Mouse (Mus musculus): ENCODE data around the gene Rad54l2. TPM values are rescaled to one million over a fixed set of nuclear protein-coding genes. Genes with fewer than 3 reads are reported as not detected.

Rad54l2 gene
- polyA plus RNA-seq (2012): 8.1 and 8.5 TPM in 2 replicates

DNA sequence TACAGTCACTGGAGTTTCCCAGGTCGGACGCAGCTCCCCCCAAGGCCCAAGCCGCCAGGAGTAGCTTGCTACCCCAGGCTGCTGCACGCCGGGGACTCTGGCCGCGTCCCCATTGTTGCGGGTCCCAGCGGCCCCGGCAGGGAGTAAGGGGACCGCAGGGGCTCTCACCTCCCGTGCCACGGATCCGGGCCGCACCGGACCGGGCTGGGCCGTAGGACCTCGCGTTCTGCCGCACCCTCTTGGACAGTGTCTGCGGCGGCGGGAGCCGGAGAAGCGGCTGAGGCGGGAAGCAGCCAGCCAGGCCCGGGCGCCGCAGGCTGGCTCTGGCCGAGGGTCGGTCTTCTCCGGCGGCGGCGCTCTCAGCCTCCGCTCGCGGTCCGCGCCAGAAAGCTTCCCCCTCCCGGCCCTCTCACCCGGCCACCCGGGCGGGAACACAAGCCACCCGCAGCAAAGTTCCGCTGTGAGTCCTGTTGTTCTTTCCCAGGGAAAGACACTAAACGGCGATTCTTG, at the start of gene Rad54l2:
TSS of gene Rad54l2 (minus strand) at position 383 of the 510 bp plus-strand sequence.
- TF ChIP-seq GATA1 (IDR thresholded peaks at IDR 0.05; ENCODE audit: low read length): no peak

DNA sequence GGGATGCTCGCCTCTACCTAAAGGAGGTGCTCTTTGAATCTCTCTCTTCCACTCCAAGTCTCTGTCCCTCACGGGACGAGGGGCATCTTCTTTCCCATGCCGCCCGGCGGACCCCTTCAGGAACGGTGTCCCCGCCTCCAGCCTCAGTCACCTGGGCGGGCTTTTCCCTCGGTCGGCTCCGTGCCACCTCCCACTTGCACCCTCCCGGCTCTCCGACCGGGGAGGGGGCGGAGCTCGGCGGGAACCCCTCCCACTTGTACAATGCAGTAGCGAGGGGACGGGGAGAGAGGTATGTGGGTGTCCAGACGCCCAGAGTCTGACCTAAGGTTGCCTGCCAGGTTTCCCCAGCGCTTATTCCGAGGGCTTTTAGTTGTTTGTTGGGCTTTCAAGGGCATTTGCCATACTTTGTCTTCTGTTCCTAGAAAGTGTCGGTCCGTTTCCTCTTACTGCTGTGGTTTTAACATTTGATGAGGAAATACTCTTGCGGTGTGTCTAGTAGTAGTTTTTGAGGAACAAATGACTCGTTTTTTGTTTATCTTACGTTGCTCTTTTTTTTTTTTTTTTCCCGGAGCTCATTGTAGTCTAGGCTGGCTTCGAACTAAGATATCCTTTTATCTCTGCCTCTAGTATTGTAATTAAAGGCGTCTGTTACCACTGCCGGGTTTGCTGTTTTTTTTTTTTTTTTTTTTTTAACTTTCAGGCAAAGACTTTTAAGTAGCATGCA, 33.5 kb upstream of the Rad54l2 start:
- no peak for TF ChIP-seq GATA1 (IDR thresholded peaks at IDR 0.05; ENCODE audit: low read length)

DNA sequence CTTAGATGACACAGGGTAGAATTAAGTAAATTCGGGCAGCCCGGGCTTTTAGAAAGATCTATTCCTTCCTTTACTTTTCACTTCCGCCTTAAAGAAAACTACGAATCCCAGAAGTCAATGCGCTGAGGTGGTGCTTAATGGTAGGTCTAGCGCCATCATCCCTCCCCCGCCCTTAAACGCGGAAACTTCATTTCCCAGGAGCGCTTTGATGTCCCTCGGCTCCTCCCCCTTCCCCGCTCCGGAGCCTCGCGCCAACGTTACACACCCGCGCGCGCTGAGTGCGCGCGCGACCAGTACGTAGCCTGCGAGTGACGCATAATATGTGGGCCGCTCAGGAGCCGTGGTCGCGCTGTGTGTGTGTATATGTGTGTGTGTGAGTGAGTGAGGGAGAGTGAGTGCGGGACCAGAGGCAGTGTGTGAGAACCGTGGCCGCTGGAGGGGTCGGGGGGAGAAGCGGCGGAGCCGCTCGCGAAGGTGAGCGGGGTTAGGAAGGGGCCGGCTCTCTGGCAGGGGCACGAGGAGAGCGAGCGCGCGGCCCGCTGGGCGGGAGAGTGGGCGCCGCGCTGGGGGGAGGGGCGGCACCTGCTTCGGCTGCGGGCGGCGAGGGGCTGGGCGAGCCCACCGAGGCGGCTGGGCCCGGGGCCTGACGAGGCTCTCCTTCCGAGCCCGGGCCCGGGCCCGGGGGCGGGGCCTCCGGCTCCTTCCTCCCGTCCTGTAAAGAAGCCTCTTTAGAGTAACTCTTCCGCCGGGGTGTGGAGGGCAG, 32.8 kb upstream of the Rad54l2 start, which contains the start of gene Dcaf1:
TSS of gene Dcaf1 (plus strand) at position 257 of the 763 bp plus-strand sequence.
- no peak for TF ChIP-seq GATA1 (IDR thresholded peaks at IDR 0.05; ENCODE audit: low read length)

DNA sequence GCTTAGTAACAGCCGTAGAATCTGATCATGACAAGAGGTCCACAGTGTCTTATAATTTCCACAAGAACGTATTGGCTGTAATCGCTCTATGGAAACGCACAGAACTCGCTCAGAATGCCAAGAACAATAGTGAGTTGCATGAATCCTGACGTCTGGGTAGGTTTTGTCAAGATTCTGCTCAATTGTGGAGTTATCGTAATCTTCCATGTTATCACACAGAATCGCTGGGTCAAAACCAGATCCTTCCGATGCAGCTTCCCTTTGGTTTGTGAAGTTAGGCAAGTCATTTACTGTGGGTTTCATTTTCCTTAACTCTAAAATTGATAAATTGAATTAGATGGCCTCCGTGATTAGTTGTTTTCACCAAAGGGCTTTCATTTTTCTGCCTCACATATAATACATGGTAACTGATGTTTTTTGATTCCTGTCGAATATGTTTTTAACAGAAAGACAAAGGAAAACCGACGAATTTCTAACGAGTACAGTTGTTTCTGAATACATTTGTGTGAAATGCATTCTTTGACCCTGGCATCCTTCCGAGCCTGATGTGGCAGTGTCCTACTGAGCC, 32.1 kb upstream of the Rad54l2 start:
- no peak for TF ChIP-seq GATA1 (IDR thresholded peaks at IDR 0.05; ENCODE audit: low read length)

DNA sequence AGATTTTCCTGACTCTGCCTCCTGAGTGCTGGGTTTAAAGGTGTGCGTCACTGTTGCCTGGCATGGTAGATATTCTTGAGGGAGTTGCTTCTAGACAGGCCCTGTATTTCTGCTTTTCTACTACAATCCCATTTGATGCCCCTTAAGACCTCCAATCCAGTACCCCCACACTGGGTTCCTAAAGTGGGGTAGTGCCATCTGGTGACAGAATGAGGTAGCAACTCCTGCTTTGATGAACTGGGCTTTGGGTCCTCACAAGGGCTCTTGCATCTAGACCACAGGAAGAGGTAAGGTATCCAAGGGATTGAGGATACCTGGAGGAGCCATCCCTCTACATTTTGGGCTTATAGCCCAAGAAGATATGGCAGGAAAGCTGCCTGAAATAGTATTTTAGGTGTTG, 30.2 kb upstream of the Rad54l2 start:
- no peak for TF ChIP-seq GATA1 (IDR thresholded peaks at IDR 0.05; ENCODE audit: low read length)

DNA sequence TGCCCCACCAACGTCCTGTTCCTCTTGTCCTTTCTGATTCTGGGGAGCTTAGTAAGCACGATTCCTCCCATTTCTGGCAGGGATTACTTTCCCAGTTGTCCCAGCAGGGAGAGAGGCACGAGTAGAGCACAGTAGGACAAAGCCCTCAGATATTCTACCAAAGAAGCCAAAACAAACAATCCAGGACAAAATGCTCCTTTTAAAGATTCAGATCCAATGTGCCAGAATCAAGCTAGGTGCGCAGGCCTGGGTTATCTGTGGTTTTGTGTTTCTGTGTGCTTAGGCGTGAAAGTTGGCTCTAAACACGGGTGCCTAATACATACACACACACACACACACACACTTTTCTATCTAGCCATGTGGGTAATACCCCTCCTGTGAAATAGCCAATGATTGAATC, 29.2 kb upstream of the Rad54l2 start:
- TF ChIP-seq GATA1 (IDR thresholded peaks at IDR 0.05; ENCODE audit: low read length): no peak

DNA sequence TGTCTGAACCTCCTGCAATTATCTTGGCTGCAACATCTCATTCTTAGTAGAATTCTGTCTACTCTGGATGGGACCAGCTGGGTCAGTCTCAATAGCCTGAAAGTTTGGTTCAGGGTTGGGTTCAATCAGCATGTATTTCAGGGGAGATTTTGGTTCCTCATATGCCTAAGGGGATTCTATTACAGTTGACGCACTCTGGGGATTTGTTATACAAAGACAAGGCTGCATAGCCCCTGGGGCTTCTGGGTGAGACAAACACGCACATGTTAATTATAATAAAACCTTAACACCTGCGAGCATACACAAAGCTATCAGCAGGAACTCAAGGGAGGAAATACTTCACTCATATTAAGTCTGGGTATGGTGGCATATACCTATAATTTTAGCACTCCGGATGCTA, 17.5 kb upstream of the Rad54l2 start:
- TF ChIP-seq GATA1 (IDR thresholded peaks at IDR 0.05; ENCODE audit: low read length): no peak

DNA sequence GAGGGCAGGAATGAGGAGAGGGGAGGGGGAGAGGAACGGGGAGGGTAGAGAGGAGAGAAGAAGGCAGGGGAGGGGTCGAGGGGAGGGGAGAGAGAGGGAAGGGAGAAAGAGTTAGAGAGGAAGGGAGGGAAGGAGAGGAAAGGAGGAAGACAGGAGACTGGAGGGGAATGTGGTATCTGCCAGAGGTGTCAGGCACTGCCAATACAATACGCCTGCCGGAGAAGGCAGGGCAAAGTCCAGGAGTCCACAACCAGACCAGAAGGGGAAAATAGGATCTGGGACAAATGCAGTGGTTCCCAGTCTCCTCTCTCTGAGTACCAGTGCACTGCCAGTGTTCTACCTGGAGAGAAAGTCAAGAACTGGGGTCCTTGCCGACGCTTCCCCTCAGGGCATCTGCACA, 1.8 kb upstream of the Rad54l2 start:
- TF ChIP-seq GATA1 (IDR thresholded peaks at IDR 0.05; ENCODE audit: low read length): no peak

DNA sequence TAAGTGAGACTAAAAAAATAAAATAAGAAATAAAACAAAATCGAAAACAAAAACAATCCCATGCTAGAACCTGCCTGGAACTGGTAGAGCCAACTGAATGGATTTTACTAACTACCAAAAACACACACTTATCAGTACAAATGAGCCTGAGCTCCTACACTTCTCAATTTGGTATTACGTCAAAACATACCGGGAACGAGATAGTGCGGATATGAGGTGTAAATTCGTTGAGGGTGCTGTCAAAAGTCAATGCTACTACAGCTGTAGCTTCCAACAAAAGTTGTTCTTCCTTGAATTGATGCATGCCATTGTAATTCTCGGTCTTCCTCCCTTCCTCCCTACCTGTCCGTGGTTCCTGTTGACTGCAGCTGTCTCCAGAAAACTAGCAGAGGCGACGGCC, 369 bp upstream of the Rad54l2 start:
- no peak for TF ChIP-seq GATA1 (IDR thresholded peaks at IDR 0.05; ENCODE audit: low read length)

DNA sequence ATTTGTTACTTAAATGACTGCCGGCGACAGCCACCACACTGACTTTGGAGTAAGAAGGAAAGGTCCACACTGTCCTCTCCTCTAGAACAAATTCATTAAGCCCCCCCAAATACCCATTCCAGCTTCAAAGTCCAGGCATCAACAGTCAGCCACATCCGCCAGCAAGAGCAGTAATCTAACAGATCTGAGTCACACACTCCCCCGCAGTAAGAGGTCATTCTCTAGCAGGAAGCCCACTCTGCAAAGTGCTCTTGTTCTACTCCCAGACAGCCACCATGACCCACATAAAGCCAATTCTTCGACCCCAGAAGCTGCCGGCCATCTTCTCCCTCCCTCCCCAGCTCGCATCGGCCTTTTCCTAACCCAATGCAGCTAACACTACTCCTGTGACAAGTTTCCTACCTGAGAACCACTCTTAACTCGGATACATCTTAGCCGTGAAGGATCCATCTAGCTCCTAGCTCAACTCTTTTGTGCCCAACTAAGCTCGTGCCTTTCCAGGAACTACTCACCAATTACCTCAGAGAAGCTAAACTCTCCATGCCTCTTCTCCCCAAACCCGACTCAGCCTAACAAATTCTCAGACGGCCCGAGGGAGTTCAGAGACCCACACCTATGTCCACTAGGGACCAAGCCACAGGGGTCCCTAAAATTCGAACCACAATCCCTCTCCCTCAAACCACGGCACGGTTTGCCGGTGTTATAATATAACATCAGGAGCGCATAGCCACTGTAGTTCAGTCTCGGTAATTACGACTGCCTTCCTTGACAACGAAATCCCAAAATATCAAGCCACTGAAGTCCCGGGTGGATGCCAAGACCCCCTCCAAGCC, 799 bp downstream of the Rad54l2 start:
- no peak for TF ChIP-seq GATA1 (IDR thresholded peaks at IDR 0.05; ENCODE audit: low read length)

DNA sequence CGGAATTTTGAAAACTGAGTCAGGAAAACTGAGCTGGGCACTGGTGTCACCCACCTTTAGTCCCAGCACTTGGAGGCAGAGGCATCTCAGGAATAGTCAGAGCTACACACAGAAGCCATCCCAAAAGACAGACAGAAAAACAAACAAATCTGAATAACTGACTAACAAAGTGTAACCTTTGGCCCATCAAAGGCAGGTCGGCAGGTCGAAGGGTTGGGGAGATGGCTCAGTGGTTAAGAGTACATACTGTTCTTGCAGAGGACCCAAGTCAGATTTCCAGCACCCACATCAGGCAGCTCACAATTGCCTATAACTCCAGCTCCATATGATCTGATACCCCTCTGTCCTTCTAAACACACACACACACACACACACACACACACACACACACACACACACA, 3.8 kb downstream of the Rad54l2 start:
- no peak for TF ChIP-seq GATA1 (IDR thresholded peaks at IDR 0.05; ENCODE audit: low read length)

DNA sequence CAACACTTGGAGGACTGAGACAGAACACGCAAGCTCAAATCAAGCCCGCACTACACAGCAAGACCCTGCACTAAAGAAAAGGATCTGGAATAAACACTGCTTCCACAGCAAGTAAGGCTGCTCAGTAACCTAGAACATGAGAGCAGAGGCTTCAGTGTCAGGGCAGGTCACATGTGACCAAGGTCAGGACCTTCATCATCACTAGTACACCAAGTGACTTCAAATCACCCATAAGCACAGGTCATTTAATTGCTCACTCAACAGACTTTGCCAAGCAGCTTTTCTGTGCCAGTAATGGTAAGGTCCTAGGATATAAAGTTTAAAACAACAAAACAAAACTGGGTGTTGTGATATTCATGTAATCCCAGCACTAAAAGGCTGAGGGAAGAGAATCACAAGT, 5.4 kb downstream of the Rad54l2 start:
- no peak for TF ChIP-seq GATA1 (IDR thresholded peaks at IDR 0.05; ENCODE audit: low read length)

DNA sequence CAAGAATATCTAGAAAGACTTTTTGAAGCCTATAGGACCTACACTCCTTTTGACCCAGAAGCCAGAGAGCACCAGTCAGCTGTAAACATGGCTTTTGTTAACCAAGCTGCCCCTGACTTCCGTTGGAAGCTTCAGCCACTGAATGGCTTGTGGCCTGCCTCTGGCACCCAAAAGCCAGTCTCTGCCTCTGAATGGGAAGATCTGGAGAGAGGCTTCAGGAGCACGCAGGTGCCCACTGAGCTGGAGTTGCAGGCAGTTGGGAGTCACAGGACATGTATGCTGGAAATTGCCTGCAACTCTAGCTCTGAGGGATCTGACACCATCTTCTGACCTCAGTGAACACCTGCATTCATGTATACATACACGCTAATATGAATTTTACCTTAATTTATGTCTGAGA, 8.9 kb downstream of the Rad54l2 start:
- TF ChIP-seq GATA1 (IDR thresholded peaks at IDR 0.05; ENCODE audit: low read length): no peak

DNA sequence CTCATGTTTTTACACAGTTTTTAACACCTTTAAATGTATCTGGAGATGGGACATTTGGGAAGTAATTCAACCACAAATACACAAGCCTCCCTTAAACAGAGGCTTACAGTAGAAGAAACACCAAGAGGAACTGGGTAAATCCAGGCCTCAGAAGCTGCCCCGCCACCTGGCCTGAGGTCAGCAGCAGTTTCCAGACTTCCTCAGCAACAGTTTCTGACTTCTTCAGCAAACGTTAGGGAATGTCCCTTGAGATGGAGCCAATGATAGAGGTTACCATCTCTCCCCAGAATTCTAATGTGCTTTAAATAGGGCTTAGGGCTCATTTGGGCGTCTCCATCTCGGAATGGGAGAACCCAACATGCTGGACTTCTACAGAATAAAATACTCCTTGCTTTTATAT, 10.7 kb downstream of the Rad54l2 start:
- no peak for TF ChIP-seq GATA1 (IDR thresholded peaks at IDR 0.05; ENCODE audit: low read length)

DNA sequence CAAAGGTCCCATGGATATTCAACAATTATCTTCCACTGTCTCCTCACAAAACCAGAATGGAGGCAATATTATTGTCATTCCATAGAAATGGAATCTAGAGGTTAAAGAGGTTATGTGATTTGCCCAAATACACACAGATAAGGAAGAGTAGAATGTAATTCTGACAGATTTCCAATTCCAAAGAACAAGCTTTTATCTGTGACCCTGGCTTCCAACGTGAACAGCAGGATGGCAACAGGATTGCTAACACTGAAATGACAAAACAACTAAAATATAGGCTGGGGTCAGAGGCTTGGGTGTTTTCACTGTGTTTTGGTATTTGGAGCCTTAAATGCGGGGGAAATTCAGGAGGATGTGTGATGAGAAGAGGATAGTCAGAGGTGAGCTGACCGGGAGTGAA, 11.6 kb downstream of the Rad54l2 start:
- TF ChIP-seq GATA1 (IDR thresholded peaks at IDR 0.05; ENCODE audit: low read length): no peak
